Mouse (Mus musculus) c-Kit-positive CD71-positive TER-119-negative erythroid progenitor cells, embryonic 14.5 days (primary cell): ENCODE data around the gene Prl3c1.
"Not testable (repeated sequence)": the region's sequence is repeated elsewhere in the genome, so short reads cannot be mapped to it uniquely, and the experiment has no call there.

ENCODE experiments used
- DNase-seq: peaks from one replicate; pipeline ENCODE4 v3.0.0-alpha.2; 2013; ENCODE audit warnings: low read depth

The Prl3c1 gene

GRCm38 (mm10) chr13:27196359-27196758, at the start of gene Prl3c1:
Prl3c1 (plus strand) TSS chr13:27196659.
- no peak for DNase-seq

DNA sequence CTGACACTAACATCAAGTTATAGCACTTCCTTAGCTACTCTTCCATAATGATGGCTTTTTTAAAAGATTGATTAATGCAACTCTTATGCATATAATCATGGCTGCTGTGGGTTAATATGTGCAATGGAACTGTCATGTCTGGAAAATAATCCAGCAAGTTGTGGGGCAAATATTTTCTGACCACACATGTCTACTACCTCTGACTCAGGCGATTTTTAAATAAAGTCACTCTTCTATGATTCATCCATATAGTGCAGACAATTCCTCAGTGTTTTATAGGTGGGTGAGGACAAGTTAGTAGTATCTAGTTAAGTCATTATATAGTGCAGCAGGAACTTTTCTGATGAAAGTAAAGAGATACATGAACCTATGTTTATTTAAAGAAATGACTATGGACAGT, 48.2 kb upstream of the Prl3c1 start:
- no peak for DNase-seq

DNA sequence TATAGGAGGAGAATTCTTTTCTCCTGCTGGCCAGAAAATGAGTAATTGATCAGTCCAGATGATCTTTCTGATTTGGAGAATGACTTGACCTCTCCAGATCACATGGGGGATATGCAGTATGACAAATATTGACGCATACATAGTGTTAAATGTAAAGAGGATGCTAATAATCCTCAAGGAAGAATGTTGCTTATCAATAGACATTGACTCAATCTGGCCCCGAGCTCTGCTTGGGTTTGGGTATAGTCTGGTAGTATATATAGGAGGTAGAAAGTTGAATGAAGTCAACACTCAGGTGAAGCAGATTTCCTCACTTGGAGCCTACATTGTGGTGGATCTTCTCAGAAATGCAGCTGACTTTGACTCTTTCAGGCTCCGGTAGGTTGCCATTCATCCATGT, 40.0 kb upstream of the Prl3c1 start, which contains the start of gene Prl3d3:
TSS of gene Prl3d3 (plus strand) at position 301 of the 400 bp plus-strand sequence.
- not testable (repeated sequence) for DNase-seq

- DNase-seq, result no peak
These were observed 45.1 kb downstream of the Prl3c1 start, which contains the start of gene Prl3b1 for GRCm38 (mm10) chr13:27241547-27241946. Prl3b1 (plus strand) TSS chr13:27241847.
